Mouse (Mus musculus) lung, adult 2 months (tissue): ENCODE measurements around the gene Mast1. TPM values are rescaled to one million over a fixed set of nuclear protein-coding genes. Genes with fewer than 3 reads are reported as not detected.
A peak's percentile ranks its signal among the peaks of the same experiment; 100 is the strongest.
"Not testable (repeated sequence)": the region's sequence is repeated elsewhere in the genome, so short reads cannot be mapped to it uniquely, and the experiment has no call there.

ENCODE experiments used
- DNase-seq: peaks from one replicate; pipeline ENCODE4 v3.0.0; 2022
- H3K4me1 ChIP-seq: fragments of 200-500 bp; 2 replicates; pipeline ENCODE4 v1.6.1; 2011; ENCODE audit warnings: low read length; ENCODE audit not compliant: control insufficient read depth, insufficient read depth
- H3K4me3 ChIP-seq: fragments of 200-500 bp; replicated peaks from 2 replicates; pipeline ENCODE3; 2011; ENCODE audit warnings: low read depth, mild to moderate bottlenecking, control low read depth, low read length; ENCODE audit errors: extremely low read depth
- CTCF ChIP-seq: fragments of 200-500 bp; IDR thresholded peaks from 2 replicates; pipeline ENCODE4 v1.5.1; 2011; ENCODE audit warnings: mild to moderate bottlenecking, low read length, control low read depth; ENCODE audit not compliant: insufficient read depth
- POLR2A ChIP-seq: fragments of 200-500 bp; IDR thresholded peaks from 2 replicates; pipeline ENCODE4 v1.6.1; 2011; ENCODE audit warnings: low read depth, mild to moderate bottlenecking, control low read depth, low read length, borderline replicate concordance; ENCODE audit errors: extremely low read depth
- WGBS: fragments of 180-500 bp; shearing (Covaris S2); methylation state at CpG from one replicate; pipeline ENCODE4 v1.1.7; 2018; 5-methylcytosine and 5-hydroxymethylcytosine counted together
- polyA plus RNA-seq: library from polyadenylated mRNA; depleted of rRNA; stranded (reverse); fragments of >200 nt; gene quantifications from 2 replicates; pipeline ENCODE4 v1.2.3, GENCODE M21; 2012

Gene Mast1
- polyA plus RNA-seq, 1 experiment: 0.41 TPM

GRCm38 (mm10) chr8:84913502-84913900, 23.7 kb downstream of the Mast1 start:
- peaks cover 5% of the 10 kb centered on the region; the same call in 1 of the 2 replicates for H3K4me1 ChIP-seq
- no peak for DNase-seq
- H3K4me3 ChIP-seq: peak overlapping the region; percentile 71
- TF ChIP-seq POLR2A (no peak), CTCF (no peak)
- 11% methylated on average over 9 of the region's 9 CpGs for WGBS

DNA sequence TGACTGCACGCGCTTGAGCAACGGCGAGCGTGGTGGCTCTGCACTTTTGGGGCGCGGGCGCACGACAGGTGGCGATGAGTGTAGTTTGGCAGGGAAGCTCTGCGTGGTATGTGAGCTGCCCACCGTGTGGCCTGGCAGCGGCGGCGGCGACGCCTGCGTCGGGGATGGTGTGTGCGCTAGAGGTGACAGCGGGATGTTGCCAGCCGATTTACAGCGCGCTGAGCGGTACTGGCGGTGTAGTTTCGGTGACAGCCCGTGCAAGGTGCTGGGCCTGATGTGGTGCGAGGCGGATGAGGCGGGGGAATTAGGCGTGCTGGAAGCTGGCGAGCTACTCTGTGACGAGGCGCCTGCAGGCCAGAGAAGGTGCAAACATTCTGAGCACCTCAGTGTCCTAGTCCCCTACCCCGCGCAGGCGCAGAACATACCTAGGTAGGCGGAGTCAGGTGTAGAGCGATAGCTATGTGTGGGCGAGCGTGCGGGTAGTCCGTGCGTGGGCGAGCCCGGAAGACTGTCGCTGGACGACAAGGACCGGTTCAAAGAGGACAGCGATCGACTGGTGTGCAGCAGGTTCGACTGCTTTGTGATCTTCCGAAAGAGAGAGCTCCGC, 24.2 kb downstream of the Mast1 start:
- peak; percentile 73 for DNase-seq
- Histone ChIP-seq H3K4me1 (peaks cover 5% of the 10 kb centered on the region; the same call in 1 of the 2 replicates), H3K4me3 (peak overlapping the region; percentile 71)
- under 1% methylated on average over 55 of the region's 55 CpGs for WGBS
- TF ChIP-seq CTCF: no peak
- peak; percentile 68; the same call in 1 of the 2 replicates for TF ChIP-seq POLR2A

- no peak for TF ChIP-seq CTCF
- TF ChIP-seq POLR2A: no peak
- no peak for DNase-seq
- Histone ChIP-seq H3K4me1 (peaks cover 5% of the 10 kb centered on the region; the same call in 1 of the 2 replicates), H3K4me3 (no peak overlapping the region)
- 36% methylated on average over 27 of the region's 27 CpGs for WGBS
Measured at GRCm38 (mm10) chr8:84912391-84912790, 24.8 kb downstream of the Mast1 start.

GRCm38 (mm10) chr8:84911854-84912253, 25.3 kb downstream of the Mast1 start:
- 92% methylated on average over 9 of the region's 9 CpGs for WGBS
- Histone ChIP-seq H3K4me3 (no peak overlapping the region), H3K4me1 (peaks cover 5% of the 10 kb centered on the region; the same call in 1 of the 2 replicates)
- DNase-seq: no peak
- TF ChIP-seq POLR2A (no peak), CTCF (no peak)

DNA sequence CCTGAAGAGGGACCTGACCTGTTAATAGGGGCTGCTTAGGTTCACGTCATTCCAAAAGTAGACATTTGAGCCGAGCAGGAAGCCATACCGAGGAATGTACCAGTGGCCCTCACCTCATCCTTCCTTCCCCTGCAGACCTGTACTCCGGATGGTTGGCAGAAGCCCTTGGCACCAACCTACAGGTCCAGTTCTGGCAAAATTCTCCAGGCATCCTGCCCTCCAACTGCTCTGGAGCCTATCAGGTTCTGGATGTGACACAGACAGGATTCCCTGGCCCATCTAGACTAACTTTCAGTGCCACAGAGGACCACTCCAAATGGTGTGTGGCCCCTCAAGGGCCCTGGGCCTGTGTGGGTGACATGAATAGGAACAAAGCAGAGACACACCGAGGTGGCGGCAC, 26.6 kb downstream of the Mast1 start:
- Histone ChIP-seq H3K4me1 (peaks cover 5% of the 10 kb centered on the region; the same call in 1 of the 2 replicates), H3K4me3 (no peak overlapping the region)
- TF ChIP-seq POLR2A (no peak), CTCF (no peak)
- DNase-seq: no peak
- 74% methylated on average over 6 of the region's 6 CpGs for WGBS

GRCm38 (mm10) chr8:84909949-84910348, 27.2 kb downstream of the Mast1 start:
- DNase-seq: no peak
- Histone ChIP-seq H3K4me3 (no peak overlapping the region), H3K4me1 (peaks cover 5% of the 10 kb centered on the region; the same call in 1 of the 2 replicates)
- 72% methylated on average over 5 of the region's 5 CpGs for WGBS
- no peak for TF ChIP-seq POLR2A
- no peak for TF ChIP-seq CTCF

GRCm38 (mm10) chr8:84909162-84909767, 27.9 kb downstream of the Mast1 start:
- Histone ChIP-seq H3K4me3 (peak overlapping the region; percentile 75), H3K4me1 (peaks cover 5% of the 10 kb centered on the region; the same call in 1 of the 2 replicates)
- TF ChIP-seq POLR2A: no peak
- TF ChIP-seq CTCF: no peak
- no peak for DNase-seq
- WGBS: 51% methylated on average over 20 of the region's 20 CpGs

DNA sequence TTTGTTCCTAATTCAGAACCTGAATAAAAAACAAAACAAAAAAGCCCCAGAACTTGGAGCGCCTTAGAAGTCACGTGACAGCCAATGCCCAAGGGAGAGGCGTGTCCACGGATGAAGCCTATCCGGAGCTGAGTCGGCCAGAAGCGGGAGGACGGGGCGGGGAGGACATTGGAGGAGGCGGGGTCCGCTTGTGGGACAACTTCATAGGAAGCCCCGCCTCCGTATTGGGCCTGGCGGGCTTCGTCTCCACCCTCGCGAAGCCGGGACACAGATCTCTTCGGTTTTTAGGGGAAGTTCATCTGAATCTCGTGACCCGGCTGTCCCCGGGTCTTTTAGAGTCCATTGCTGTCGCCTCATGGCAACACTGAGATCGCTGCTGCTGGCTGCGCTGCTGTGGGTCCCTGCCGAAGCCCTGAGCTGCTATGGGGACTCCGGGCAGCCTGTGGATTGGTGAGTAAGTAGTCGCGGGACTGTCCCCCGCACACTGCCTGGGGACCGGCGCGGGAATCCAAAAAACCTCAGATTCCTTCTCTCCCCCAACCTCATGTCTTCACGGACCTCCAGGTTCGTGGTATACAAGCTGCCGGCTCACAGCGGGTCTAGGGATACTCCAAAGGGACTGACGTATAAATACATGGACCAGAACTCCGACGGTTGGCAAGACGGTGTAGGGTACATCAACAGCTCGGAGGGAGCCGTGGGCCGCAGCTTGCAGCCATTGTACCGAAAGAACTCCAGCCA, 28.6 kb downstream of the Mast1 start, which contains the start of gene Dnase2a:
Gene Dnase2a, plus strand, starts transcription at position 140 of the 741 bp plus-strand sequence.
- H3K4me3 ChIP-seq: peak within 1 kb of the TSS; percentile 75
- TF ChIP-seq CTCF (no peak), POLR2A (peak; percentile 51; the same call in 1 of the 2 replicates)
- WGBS: 1% methylated on average over 45 of the region's 45 CpGs
- H3K4me1 ChIP-seq: peaks cover 5% of the 10 kb centered on the region; the same call in 1 of the 2 replicates
- DNase-seq: peak; percentile 90

GRCm38 (mm10) chr8:84907979-84908378, 29.2 kb downstream of the Mast1 start:
- DNase-seq, H3K4me1 ChIP-seq: not testable (repeated sequence)
- H3K4me3 ChIP-seq: peak overlapping the region; percentile 32
- WGBS: 16% methylated on average over 7 of the region's 7 CpGs

- no peak overlapping the region for H3K4me3 ChIP-seq
- WGBS: 66% methylated on average over 8 of the region's 8 CpGs
- no peak for DNase-seq
- no peak for TF ChIP-seq POLR2A
- no peak for TF ChIP-seq CTCF
- H3K4me1 ChIP-seq: peaks cover 1% of the 10 kb centered on the region; the same call in 1 of the 2 replicates
Measured at GRCm38 (mm10) chr8:84907493-84907892, 29.7 kb downstream of the Mast1 start.
